Mouse (Mus musculus) left cerebral cortex, adult 2 months (tissue): ENCODE measurements at regions not wholly inside any gene's neighbourhood (a gene's known extent, or its start where the extent isn't known, plus 50 kb on each side); places are given as distances from the start of the nearest gene placed in this dataset.

Source experiments
- DNase-seq, 2 experiments: peaks; one replicate each; pipeline ENCODE4 v3.0.0; 2021 to 2022; ENCODE audit warnings: low spot score in 2 of 2, mixed read lengths in 1 of 2; ENCODE audit errors: extremely low spot score in 1 of 2
- H3K27ac ChIP-seq: fragments of 200-600 bp; 2 replicates; pipeline ENCODE4 v1.8.1; 2022
- H3K4me3 ChIP-seq: fragments of 200-600 bp; 2 replicates; pipeline ENCODE4 v1.8.1; 2022
- CTCF ChIP-seq: fragments of 200-600 bp; IDR thresholded peaks from 2 replicates; pipeline ENCODE4 v1.8.1; 2022; ENCODE audit warnings: antibody characterized with exemption, mild to moderate bottlenecking, moderate library complexity
- intact Hi-C: fragments of 180-260 bp; cut with DNase I; formaldehyde crosslinking; loops from one replicate; pipeline ENCODE4 v1.15.1; 2025

GRCm38 (mm10) chr6:51728816-51729562 lies 205.3 kb downstream of the Snx10 start:
- Histone ChIP-seq H3K27ac (no peak overlapping the region), H3K4me3 (no peak overlapping the region)
- TF ChIP-seq CTCF = no peak
- no peak for DNase-seq
- intact Hi-C loops = no loop called here

- no peak for DNase-seq
- intact Hi-C loops = no loop called here
- TF ChIP-seq CTCF = no peak
- Histone ChIP-seq H3K4me3 (no peak overlapping the region), H3K27ac (no peak overlapping the region)
Measured at GRCm38 (mm10) chr6:51730564-51731351, 207.1 kb downstream of the Snx10 start.

GRCm38 (mm10) chr6:51732298-51732895 lies 208.7 kb downstream of the Snx10 start:
- no peak for TF ChIP-seq CTCF
- intact Hi-C loops = no loop called here
- no peak overlapping the region for H3K4me3 ChIP-seq

GRCm38 (mm10) chr6:51736051-51736450 lies 212.3 kb downstream of the Snx10 start:
- no peak for DNase-seq
- H3K4me3 ChIP-seq = no peak overlapping the region
- no peak for TF ChIP-seq CTCF
- intact Hi-C loops = no loop called here
- H3K27ac ChIP-seq = no peak overlapping the region

More at GRCm38 (mm10) chr6:51732298-51732895, 208.7 kb downstream of the Snx10 start:
- DNase-seq = no peak
- no peak overlapping the region for H3K27ac ChIP-seq

- intact Hi-C loops = no loop called here
- peak overlapping the region; percentile 28 for H3K4me3 ChIP-seq
Measured at GRCm38 (mm10) chr6:51743105-51743660, 219.5 kb downstream of the Snx10 start.

GRCm38 (mm10) chr6:51744607-51745006 lies 220.9 kb downstream of the Snx10 start:
- TF ChIP-seq CTCF = no peak
- no peak for DNase-seq
- Histone ChIP-seq H3K4me3 (no peak overlapping the region), H3K27ac (no peak overlapping the region)
- intact Hi-C loops = no loop called here

More at GRCm38 (mm10) chr6:51743105-51743660, 219.5 kb downstream of the Snx10 start:
- no peak for DNase-seq
- H3K27ac ChIP-seq = no peak overlapping the region
- TF ChIP-seq CTCF = no peak

GRCm38 (mm10) chr6:51754239-51754681 lies 230.6 kb downstream of the Snx10 start:
- intact Hi-C loops = no loop called here
- no peak for TF ChIP-seq CTCF
- no peak overlapping the region for H3K27ac ChIP-seq
- DNase-seq = peak in 1 of 2 experiments; percentile 10
- H3K4me3 ChIP-seq = no peak overlapping the region

GRCm38 (mm10) chr6:51757131-51757530 lies 233.4 kb downstream of the Snx10 start:
- H3K4me3 ChIP-seq = no peak overlapping the region
- intact Hi-C loops = no loop called here
- no peak for DNase-seq
- no peak for TF ChIP-seq CTCF
- H3K27ac ChIP-seq = no peak overlapping the region

GRCm38 (mm10) chr6:51757746-51758145 lies 234.0 kb downstream of the Snx10 start:
- no peak overlapping the region for H3K27ac ChIP-seq
- intact Hi-C loops = no loop called here
- TF ChIP-seq CTCF = no peak
- no peak overlapping the region for H3K4me3 ChIP-seq
- DNase-seq = no peak

GRCm38 (mm10) chr6:51758781-51759180 lies 235.1 kb downstream of the Snx10 start:
- no peak for TF ChIP-seq CTCF
- Histone ChIP-seq H3K27ac (no peak overlapping the region), H3K4me3 (no peak overlapping the region)
- intact Hi-C loops = no loop called here
- DNase-seq = no peak

GRCm38 (mm10) chr6:51760372-51760771 lies 236.7 kb downstream of the Snx10 start:
- no peak overlapping the region for H3K27ac ChIP-seq
- TF ChIP-seq CTCF = no peak
- DNase-seq = no peak
- no peak overlapping the region for H3K4me3 ChIP-seq
- intact Hi-C loops = no loop called here

- TF ChIP-seq CTCF = no peak
- Histone ChIP-seq H3K4me3 (no peak overlapping the region), H3K27ac (no peak overlapping the region)
- no peak for DNase-seq
- intact Hi-C loops = no loop called here
Measured at GRCm38 (mm10) chr6:51761506-51761905, 237.8 kb downstream of the Snx10 start.
